Mouse (Mus musculus) limb, embryonic 14.5 days (tissue): Measurements from ENCODE around the gene Rai14. TPM values are rescaled to one million over a fixed set of nuclear protein-coding genes. Genes with fewer than 3 reads are reported as not detected.

Source experiments
- ATAC-seq: fragments of 200-750 bp; cut with Nextera tagmentation; 2 replicates; pipeline ENCODE4 v1.8.0; 2017; ENCODE audit warnings: low read depth, moderate number of reproducible peaks, moderate TSS enrichment; ENCODE audit not compliant: low FRiP score
- DNase-seq: peaks from one replicate; pipeline ENCODE4 v3.0.0-alpha.2; 2015; ENCODE audit warnings: low spot score
- H3K27ac ChIP-seq: fragments of 300-500 bp; sonication (generic); replicated peaks from 2 replicates; pipeline ENCODE4 v1.5.1; 2014; ENCODE audit warnings: low read depth, mild to moderate bottlenecking, low read length, moderate library complexity, mixed read lengths
- H3K27me3 ChIP-seq: fragments of 300-500 bp; sonication (generic); 2 replicates; pipeline ENCODE4 v1.6.1; 2014; ENCODE audit warnings: low read length, mixed read lengths; ENCODE audit not compliant: control insufficient read depth, insufficient read depth
- H3K36me3 ChIP-seq: fragments of 300-500 bp; sonication (generic); 2 replicates; pipeline ENCODE4 v1.6.1; 2014; ENCODE audit warnings: mild to moderate bottlenecking, low read length, moderate library complexity, mixed read lengths; ENCODE audit not compliant: control insufficient read depth, insufficient read depth
- H3K4me1 ChIP-seq: fragments of 300-500 bp; sonication (generic); 2 replicates; pipeline ENCODE4 v1.6.1; 2014; ENCODE audit warnings: antibody characterized with exemption, low read length, mixed read lengths; ENCODE audit not compliant: control insufficient read depth, insufficient read depth
- H3K4me2 ChIP-seq: fragments of 300-500 bp; sonication (generic); replicated peaks from 2 replicates; pipeline ENCODE4 v1.6.1; 2014; ENCODE audit warnings: low read depth, mild to moderate bottlenecking, low read length, moderate library complexity; ENCODE audit not compliant: severe bottlenecking
- H3K4me3 ChIP-seq: fragments of 300-500 bp; sonication (generic); replicated peaks from 2 replicates; pipeline ENCODE4 v1.5.1; 2014; ENCODE audit warnings: low read length
- H3K9ac ChIP-seq: fragments of 300-500 bp; sonication (generic); 2 replicates; pipeline ENCODE4 v1.6.1; 2014; ENCODE audit warnings: mild to moderate bottlenecking, low read depth, low read length, moderate library complexity; ENCODE audit not compliant: severe bottlenecking
- H3K9me3 ChIP-seq: fragments of 300-500 bp; sonication (generic); 2 replicates; pipeline ENCODE4 v1.6.1; 2016; ENCODE audit warnings: low read length; ENCODE audit not compliant: control insufficient read depth
- POLR2A ChIP-seq: fragments of 200-500 bp; IDR thresholded peaks from 2 replicates; pipeline ENCODE4 v1.8.0; 2012; ENCODE audit warnings: inconsistent platforms, mild to moderate bottlenecking, moderate library complexity, borderline replicate concordance; ENCODE audit not compliant: insufficient read depth, insufficient read length; ENCODE audit errors: extremely low read depth
- WGBS: fragments of 180-500 bp; shearing (Covaris S2); extraction: QIAGEN DNeasy Blood & Tissue Kit; methylation state at CpG from one replicate; pipeline ENCODE4 v1.1.7; 2014; 5-methylcytosine and 5-hydroxymethylcytosine counted together
- polyA plus RNA-seq, 2 experiments: library from polyadenylated mRNA; depleted of rRNA in 1 of 2; stranded (reverse) in 1 of 2; unstranded in 1 of 2; fragments of >200 nt; fragmentation: Nextera tagmentation in 1 of 2; extraction: Ambion mirVana in 1 of 2; gene quantifications; 2 replicates each; pipeline versions ENCODE4 v1.2.1 to v1.2.3; 2012 to 2014

The Rai14 gene
- polyA plus RNA-seq, 2 experiments, result 44.6 to 57.2 TPM

- H3K4me3 ChIP-seq, result no peak overlapping the region
- H3K27me3 ChIP-seq, result no peaks in the 10 kb centered on the region
- H3K27ac ChIP-seq, result no peak overlapping the region
- no peaks in the 10 kb centered on the region for H3K9me3 ChIP-seq
- H3K4me2 ChIP-seq, result no peak overlapping the region
- H3K4me1 ChIP-seq, result peaks cover 63% of the 10 kb centered on the region
- DNase-seq, result peak; percentile 67
- peak; percentile 45; the same call in 1 of the 2 replicates for ATAC-seq
- WGBS, result 29% methylated on average over 6 of the region's 6 CpGs
- H3K36me3 ChIP-seq, result peaks cover 25% of the 10 kb centered on the region
- no peak overlapping the region for H3K9ac ChIP-seq
- no peak for TF ChIP-seq POLR2A
Measured at GRCm38 (mm10) chr15:10691481-10691880, 22.9 kb downstream of the Rai14 start.

DNA sequence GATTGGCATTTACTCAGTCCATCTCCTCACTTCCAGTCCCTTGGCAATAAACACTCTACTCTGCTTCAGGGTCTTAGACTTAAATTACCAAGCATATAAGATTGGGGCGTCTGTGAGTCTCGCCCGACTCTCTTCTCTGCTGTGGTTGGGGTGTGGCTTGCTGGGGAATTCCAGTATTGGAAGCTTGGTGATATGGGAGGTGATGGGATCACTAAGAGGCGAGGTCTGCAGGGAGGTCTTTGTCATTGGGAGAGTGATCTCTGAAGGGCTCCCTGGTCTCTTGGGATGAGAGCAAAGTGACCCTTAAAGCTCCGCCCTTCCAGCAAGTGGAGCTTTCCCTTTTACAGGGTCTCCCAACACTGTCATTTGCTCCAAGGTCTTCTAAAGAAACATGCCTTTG is 23.5 kb downstream of the Rai14 start:
- no peak overlapping the region for H3K4me2 ChIP-seq
- H3K27ac ChIP-seq, result no peak overlapping the region
- WGBS, result 73% methylated on average over 5 of the region's 5 CpGs
- TF ChIP-seq POLR2A, result no peak
- no peaks in the 10 kb centered on the region for H3K9me3 ChIP-seq
- DNase-seq (no peak), ATAC-seq (no peak)
- H3K9ac ChIP-seq, result no peak overlapping the region
- H3K4me3 ChIP-seq, result no peak overlapping the region
- no peaks in the 10 kb centered on the region for H3K27me3 ChIP-seq
- peaks cover 26% of the 10 kb centered on the region for H3K36me3 ChIP-seq
- peaks cover 68% of the 10 kb centered on the region for H3K4me1 ChIP-seq

- Histone ChIP-seq H3K4me2 (no peak overlapping the region), H3K4me1 (peaks cover 73% of the 10 kb centered on the region)
Measured at GRCm38 (mm10) chr15:10690219-10690618, 24.2 kb downstream of the Rai14 start.

GRCm38 (mm10) chr15:10689304-10689703 is 25.1 kb downstream of the Rai14 start:
- Histone ChIP-seq H3K4me1 (peaks cover 76% of the 10 kb centered on the region), H3K4me2 (no peak overlapping the region), H3K9ac (no peak overlapping the region), H3K4me3 (no peak overlapping the region), H3K36me3 (peaks cover 26% of the 10 kb centered on the region), H3K27me3 (no peaks in the 10 kb centered on the region), H3K27ac (no peak overlapping the region), H3K9me3 (no peaks in the 10 kb centered on the region)
- ATAC-seq (no peak), DNase-seq (no peak)
- no peak for TF ChIP-seq POLR2A
- WGBS, result 78% methylated on average over 11 of the region's 11 CpGs

More at GRCm38 (mm10) chr15:10690219-10690618, 24.2 kb downstream of the Rai14 start:
- Histone ChIP-seq H3K9ac (no peak overlapping the region), H3K36me3 (peaks cover 26% of the 10 kb centered on the region), H3K9me3 (no peaks in the 10 kb centered on the region), H3K27ac (no peak overlapping the region), H3K27me3 (no peaks in the 10 kb centered on the region), H3K4me3 (no peak overlapping the region)
- ATAC-seq (no peak), DNase-seq (peak; percentile 59)
- TF ChIP-seq POLR2A, result no peak
- 67% methylated on average over 13 of the region's 13 CpGs for WGBS

- Histone ChIP-seq H3K4me1 (peaks cover 75% of the 10 kb centered on the region), H3K27me3 (no peaks in the 10 kb centered on the region), H3K9me3 (no peaks in the 10 kb centered on the region), H3K4me3 (no peak overlapping the region), H3K4me2 (no peak overlapping the region), H3K27ac (no peak overlapping the region), H3K9ac (no peak overlapping the region), H3K36me3 (peaks cover 26% of the 10 kb centered on the region)
- WGBS, result 35% methylated on average over 5 of the region's 5 CpGs
- no peak for TF ChIP-seq POLR2A
- no peak for ATAC-seq
- DNase-seq, result peak; percentile 64
Measured at GRCm38 (mm10) chr15:10688686-10689085, 25.7 kb downstream of the Rai14 start.

DNA sequence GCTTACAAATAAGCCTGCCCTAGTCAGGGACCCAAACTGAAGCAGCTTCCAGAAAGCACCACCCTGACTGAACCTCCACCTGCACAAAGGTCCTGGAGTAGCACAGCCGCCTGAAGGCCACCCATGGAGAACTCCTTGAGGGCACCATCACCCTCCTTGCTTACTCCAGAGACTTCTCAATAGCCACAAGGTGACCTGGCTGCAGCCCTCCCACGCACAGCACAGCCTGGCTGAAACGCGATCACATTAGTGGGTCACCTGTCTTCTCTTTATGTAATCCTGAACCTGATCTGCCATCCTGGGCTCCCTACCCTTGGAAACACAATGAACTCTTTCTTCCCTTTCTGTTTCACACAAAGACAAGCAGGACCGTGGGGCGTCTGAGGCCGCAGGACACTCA is 27.1 kb downstream of the Rai14 start:
- no peaks in the 10 kb centered on the region for H3K27me3 ChIP-seq
- H3K4me2 ChIP-seq, result no peak overlapping the region
- H3K36me3 ChIP-seq, result peaks cover 26% of the 10 kb centered on the region
- DNase-seq (no peak), ATAC-seq (no peak)
- TF ChIP-seq POLR2A, result no peak
- no peak overlapping the region for H3K27ac ChIP-seq
- 77% methylated on average over 7 of the region's 7 CpGs for WGBS
- H3K9ac ChIP-seq, result no peak overlapping the region
- peaks cover 69% of the 10 kb centered on the region for H3K4me1 ChIP-seq
- no peak overlapping the region for H3K4me3 ChIP-seq
- no peaks in the 10 kb centered on the region for H3K9me3 ChIP-seq
